Mouse (Mus musculus): Measurements from ENCODE around the gene Emd. TPM values are rescaled to one million over a fixed set of nuclear protein-coding genes. Genes with fewer than 3 reads are reported as not detected.
"Not testable (repeated sequence)": the region's sequence is repeated elsewhere in the genome, so short reads cannot be mapped to it uniquely, and the experiment has no call there.

Gene Emd
- polyA plus RNA-seq (2014; fragmentation: Nextera tagmentation; extraction: Ambion mirVana): 22.6 and 27.4 TPM in 2 replicates

DNA sequence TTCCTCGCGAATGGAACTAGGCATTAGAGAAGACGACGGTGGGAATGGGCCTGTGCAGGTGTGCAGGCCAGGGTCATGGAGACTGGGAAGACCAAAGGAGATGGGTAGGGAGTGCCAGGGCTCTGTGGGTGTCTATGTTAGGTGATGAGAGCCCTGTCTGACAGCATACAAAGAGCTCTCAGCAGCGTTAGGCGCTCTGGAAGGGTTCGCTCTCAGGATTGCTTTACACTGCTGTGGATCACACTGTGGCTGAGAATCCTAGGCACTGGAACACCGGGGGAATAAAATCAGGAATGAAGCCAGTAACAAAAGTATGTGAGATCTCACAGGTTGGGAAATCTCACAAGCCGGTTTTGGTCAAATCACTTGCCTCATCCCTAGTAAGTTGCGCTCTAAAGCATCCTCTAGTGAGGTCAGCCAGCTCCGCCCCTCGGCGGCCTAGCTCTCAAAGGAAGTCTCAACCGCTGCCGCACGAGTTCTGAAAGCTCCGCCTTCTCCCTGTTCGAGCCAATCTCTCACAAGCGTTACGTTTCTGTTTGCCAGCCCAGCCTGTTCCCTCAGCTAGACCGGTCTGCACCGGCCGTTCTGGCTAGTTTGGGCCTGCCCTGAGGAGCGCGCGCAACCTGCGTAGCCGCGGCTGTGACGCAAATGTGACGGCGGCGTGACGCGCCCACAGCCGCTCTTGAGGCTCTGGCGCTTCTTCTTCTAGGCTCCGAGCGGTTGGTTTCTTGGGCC, at the start of gene Emd:
TSS of gene Emd (plus strand) at position 535 of the 735 bp plus-strand sequence.
- Histone ChIP-seq H3K4me1 (replicated peaks; ENCODE audit: control insufficient read depth, insufficient read depth, low read length) (no peaks in the 10 kb centered on the region), H3K36me3 (ENCODE audit: control insufficient read depth, insufficient read depth, low read length) (no peaks in the 10 kb centered on the region), H3K4me3 (ENCODE audit: low read depth, low read length) (peak within 1 kb of the TSS; percentile 55), H3K9me3 (ENCODE audit: control insufficient read depth, low read length) (no peaks in the 10 kb centered on the region), H3K9ac (ENCODE audit: low read depth, low read length) (peak within 1 kb of the TSS; percentile 64), H3K27me3 (ENCODE audit: control insufficient read depth, insufficient read depth, low read length) (no peaks in the 10 kb centered on the region), H3K27ac (ENCODE audit: low read depth, low read length) (peak within 1 kb of the TSS; percentile 82), H3K4me2 (replicated peaks; ENCODE audit: low read depth, low read length) (peak within 1 kb of the TSS; percentile 60)
- peak; percentile 98 for ATAC-seq (ENCODE audit: low FRiP score)
- peak; percentile 86 for DNase-seq (ENCODE audit: low spot score)
- WGBS: 24% methylated on average over 38 of the region's 39 CpGs

GRCm38 (mm10) chrX:74218496-74218895, 36.0 kb upstream of the Emd start:
- H3K9ac ChIP-seq (ENCODE audit: low read depth, low read length): no peak overlapping the region
- ATAC-seq (ENCODE audit: low FRiP score) (no peak), DNase-seq (ENCODE audit: low spot score) (no peak)
- no peaks in the 10 kb centered on the region for H3K27me3 ChIP-seq (ENCODE audit: control insufficient read depth, insufficient read depth, low read length)
- no peaks in the 10 kb centered on the region for H3K9me3 ChIP-seq (ENCODE audit: control insufficient read depth, low read length)
- no peak overlapping the region for H3K4me2 ChIP-seq (replicated peaks; ENCODE audit: low read depth, low read length)
- H3K36me3 ChIP-seq (ENCODE audit: control insufficient read depth, insufficient read depth, low read length): no peaks in the 10 kb centered on the region
- 95% methylated on average over 4 of the region's 4 CpGs for WGBS
- H3K27ac ChIP-seq (ENCODE audit: low read depth, low read length): no peak overlapping the region
- no peak overlapping the region for H3K4me3 ChIP-seq (ENCODE audit: low read depth, low read length)
- H3K4me1 ChIP-seq (replicated peaks; ENCODE audit: control insufficient read depth, insufficient read depth, low read length): no peaks in the 10 kb centered on the region

DNA sequence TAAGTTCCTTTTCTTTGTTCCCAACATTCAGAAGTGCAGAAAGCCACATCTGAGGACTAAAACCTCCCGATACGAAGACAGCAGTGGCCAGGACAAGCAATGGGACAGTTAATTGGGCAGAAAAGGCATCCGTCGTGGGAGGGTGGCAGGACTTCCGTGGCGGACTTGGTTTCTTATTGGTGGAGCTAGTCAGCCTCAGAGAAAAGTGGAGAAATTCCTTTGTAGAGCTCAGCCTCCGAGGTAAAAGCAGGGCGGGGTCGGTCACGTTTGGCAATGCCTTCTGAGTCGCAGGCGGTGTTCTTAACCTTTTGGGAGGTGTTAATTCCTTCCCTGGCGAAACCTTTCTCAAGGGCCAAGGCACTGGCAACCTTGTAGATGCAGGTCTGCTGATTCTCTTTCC, 35.0 kb upstream of the Emd start:
- Histone ChIP-seq H3K36me3 (ENCODE audit: control insufficient read depth, insufficient read depth, low read length) (no peaks in the 10 kb centered on the region), H3K27ac (ENCODE audit: low read depth, low read length) (no peak overlapping the region), H3K27me3 (ENCODE audit: control insufficient read depth, insufficient read depth, low read length) (no peaks in the 10 kb centered on the region), H3K9me3 (ENCODE audit: control insufficient read depth, low read length) (no peaks in the 10 kb centered on the region), H3K4me3 (ENCODE audit: low read depth, low read length) (no peak overlapping the region), H3K9ac (ENCODE audit: low read depth, low read length) (no peak overlapping the region), H3K4me2 (replicated peaks; ENCODE audit: low read depth, low read length) (no peak overlapping the region), H3K4me1 (replicated peaks; ENCODE audit: control insufficient read depth, insufficient read depth, low read length) (no peaks in the 10 kb centered on the region)
- WGBS: 57% methylated on average over 13 of the region's 13 CpGs
- no peak for ATAC-seq (ENCODE audit: low FRiP score)
- no peak for DNase-seq (ENCODE audit: low spot score)

GRCm38 (mm10) chrX:74220099-74220498, 34.4 kb upstream of the Emd start:
- not testable (repeated sequence) for H3K9me3 ChIP-seq (ENCODE audit: control insufficient read depth, low read length); H3K27me3 ChIP-seq (ENCODE audit: control insufficient read depth, insufficient read depth, low read length); H3K4me2 ChIP-seq (replicated peaks; ENCODE audit: low read depth, low read length); ATAC-seq (ENCODE audit: low FRiP score); H3K4me1 ChIP-seq (replicated peaks; ENCODE audit: control insufficient read depth, insufficient read depth, low read length); H3K4me3 ChIP-seq (ENCODE audit: low read depth, low read length); H3K36me3 ChIP-seq (ENCODE audit: control insufficient read depth, insufficient read depth, low read length); H3K9ac ChIP-seq (ENCODE audit: low read depth, low read length); H3K27ac ChIP-seq (ENCODE audit: low read depth, low read length); DNase-seq (ENCODE audit: low spot score)
- 36% methylated on average over 1 of the region's 1 CpGs for WGBS

DNA sequence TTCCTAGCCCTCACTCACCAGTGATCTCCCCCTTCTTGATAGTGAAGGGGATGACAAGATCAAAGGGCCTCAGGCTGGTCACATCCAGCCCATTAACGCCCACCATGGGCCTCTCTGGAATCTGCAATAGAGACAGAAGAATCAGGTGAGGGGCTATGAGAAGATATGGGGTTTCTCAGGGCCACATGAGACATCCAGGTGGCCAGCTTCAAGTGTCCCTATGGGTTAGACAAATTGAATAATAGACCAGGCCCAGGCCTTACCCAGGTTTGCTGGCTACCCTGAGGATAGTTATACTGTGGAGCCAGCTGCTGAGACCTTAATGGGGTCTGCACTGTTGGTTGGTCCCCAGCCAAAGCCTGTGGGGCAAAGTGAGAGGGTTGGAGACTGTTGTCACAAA, 24.4 kb upstream of the Emd start:
- H3K9ac ChIP-seq (ENCODE audit: low read depth, low read length): no peak overlapping the region
- WGBS: 88% methylated on average over 1 of the region's 1 CpGs
- H3K4me3 ChIP-seq (ENCODE audit: low read depth, low read length): no peak overlapping the region
- H3K4me2 ChIP-seq (replicated peaks; ENCODE audit: low read depth, low read length): no peak overlapping the region
- ATAC-seq (ENCODE audit: low FRiP score) (no peak), DNase-seq (ENCODE audit: low spot score) (no peak)
- no peaks in the 10 kb centered on the region for H3K27me3 ChIP-seq (ENCODE audit: control insufficient read depth, insufficient read depth, low read length)
- H3K4me1 ChIP-seq (replicated peaks; ENCODE audit: control insufficient read depth, insufficient read depth, low read length): no peaks in the 10 kb centered on the region
- H3K36me3 ChIP-seq (ENCODE audit: control insufficient read depth, insufficient read depth, low read length): peaks cover 6% of the 10 kb centered on the region
- no peak overlapping the region for H3K27ac ChIP-seq (ENCODE audit: low read depth, low read length)
- H3K9me3 ChIP-seq (ENCODE audit: control insufficient read depth, low read length): no peaks in the 10 kb centered on the region

DNA sequence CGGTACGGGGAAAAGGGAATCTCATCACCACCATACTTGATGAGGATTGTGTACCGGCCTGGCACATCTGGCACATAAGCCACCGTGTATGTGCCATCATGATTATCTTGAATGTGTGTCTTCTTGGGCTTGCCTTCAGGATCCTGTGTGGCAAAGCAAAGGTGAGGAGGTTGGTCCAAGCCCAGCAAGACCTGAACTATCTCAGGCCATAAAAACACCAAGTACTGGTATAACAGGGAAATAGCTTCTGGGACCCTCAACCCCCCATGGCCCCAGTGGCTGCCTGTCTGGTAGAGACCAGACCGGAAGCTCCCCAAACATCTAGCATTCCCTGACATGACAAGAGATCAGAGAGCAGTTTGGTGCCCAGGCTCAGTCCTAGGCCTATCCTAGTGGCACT, 21.3 kb upstream of the Emd start:
- H3K4me1 ChIP-seq (replicated peaks; ENCODE audit: control insufficient read depth, insufficient read depth, low read length): no peaks in the 10 kb centered on the region
- ATAC-seq (ENCODE audit: low FRiP score): no peak
- WGBS: 93% methylated on average over 5 of the region's 5 CpGs
- no peak overlapping the region for H3K4me3 ChIP-seq (ENCODE audit: low read depth, low read length)
- DNase-seq (ENCODE audit: low spot score): no peak
- no peaks in the 10 kb centered on the region for H3K9me3 ChIP-seq (ENCODE audit: control insufficient read depth, low read length)
- peaks cover 7% of the 10 kb centered on the region for H3K36me3 ChIP-seq (ENCODE audit: control insufficient read depth, insufficient read depth, low read length)
- H3K27ac ChIP-seq (ENCODE audit: low read depth, low read length): no peak overlapping the region
- no peak overlapping the region for H3K4me2 ChIP-seq (replicated peaks; ENCODE audit: low read depth, low read length)
- H3K9ac ChIP-seq (ENCODE audit: low read depth, low read length): no peak overlapping the region
- H3K27me3 ChIP-seq (ENCODE audit: control insufficient read depth, insufficient read depth, low read length): no peaks in the 10 kb centered on the region

- Histone ChIP-seq H3K9me3 (ENCODE audit: control insufficient read depth, low read length) (no peaks in the 10 kb centered on the region), H3K4me1 (replicated peaks; ENCODE audit: control insufficient read depth, insufficient read depth, low read length) (no peaks in the 10 kb centered on the region), H3K9ac (ENCODE audit: low read depth, low read length) (no peak overlapping the region), H3K27me3 (ENCODE audit: control insufficient read depth, insufficient read depth, low read length) (no peaks in the 10 kb centered on the region), H3K36me3 (ENCODE audit: control insufficient read depth, insufficient read depth, low read length) (peaks cover 11% of the 10 kb centered on the region; the same call in 1 of the 2 replicates), H3K4me2 (replicated peaks; ENCODE audit: low read depth, low read length) (no peak overlapping the region), H3K27ac (ENCODE audit: low read depth, low read length) (no peak overlapping the region), H3K4me3 (ENCODE audit: low read depth, low read length) (no peak overlapping the region)
- DNase-seq (ENCODE audit: low spot score) (no peak), ATAC-seq (ENCODE audit: low FRiP score) (no peak)
- WGBS: 94% methylated on average over 4 of the region's 4 CpGs
These were observed 14.2 kb upstream of the Emd start for GRCm38 (mm10) chrX:74240332-74240731.

DNA sequence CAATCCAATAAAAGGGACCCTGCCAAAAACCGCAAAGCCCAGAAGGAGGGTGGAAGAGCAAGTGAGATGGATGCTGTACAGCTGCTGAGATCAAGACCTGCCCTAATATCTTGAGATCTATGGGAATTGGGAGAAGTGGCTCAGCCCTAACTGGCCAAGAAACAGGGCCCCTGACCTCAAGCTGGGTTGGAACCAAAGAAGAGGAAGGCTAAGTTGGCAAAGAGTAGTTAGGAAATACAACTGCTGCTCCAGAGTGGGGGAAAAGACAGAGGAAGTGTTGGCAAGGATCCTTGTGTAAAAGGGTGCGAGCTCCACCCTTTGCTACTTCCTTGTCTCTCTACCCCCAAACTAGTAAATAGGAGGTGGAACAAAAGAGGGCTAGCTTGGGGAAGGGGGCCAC, 11.1 kb upstream of the Emd start:
- Histone ChIP-seq H3K4me3 (ENCODE audit: low read depth, low read length) (peak overlapping the region; percentile 57), H3K4me1 (replicated peaks; ENCODE audit: control insufficient read depth, insufficient read depth, low read length) (no peaks in the 10 kb centered on the region), H3K9ac (ENCODE audit: low read depth, low read length) (no peak overlapping the region), H3K4me2 (replicated peaks; ENCODE audit: low read depth, low read length) (peak overlapping the region; percentile 49; the same call in 1 of the 2 replicates), H3K36me3 (ENCODE audit: control insufficient read depth, insufficient read depth, low read length) (peaks cover 9% of the 10 kb centered on the region; the same call in 1 of the 2 replicates), H3K27ac (ENCODE audit: low read depth, low read length) (no peak overlapping the region), H3K9me3 (ENCODE audit: control insufficient read depth, low read length) (no peaks in the 10 kb centered on the region), H3K27me3 (ENCODE audit: control insufficient read depth, insufficient read depth, low read length) (no peaks in the 10 kb centered on the region)
- 92% methylated on average over 2 of the region's 2 CpGs for WGBS
- no peak for DNase-seq (ENCODE audit: low spot score)
- no peak for ATAC-seq (ENCODE audit: low FRiP score)

DNA sequence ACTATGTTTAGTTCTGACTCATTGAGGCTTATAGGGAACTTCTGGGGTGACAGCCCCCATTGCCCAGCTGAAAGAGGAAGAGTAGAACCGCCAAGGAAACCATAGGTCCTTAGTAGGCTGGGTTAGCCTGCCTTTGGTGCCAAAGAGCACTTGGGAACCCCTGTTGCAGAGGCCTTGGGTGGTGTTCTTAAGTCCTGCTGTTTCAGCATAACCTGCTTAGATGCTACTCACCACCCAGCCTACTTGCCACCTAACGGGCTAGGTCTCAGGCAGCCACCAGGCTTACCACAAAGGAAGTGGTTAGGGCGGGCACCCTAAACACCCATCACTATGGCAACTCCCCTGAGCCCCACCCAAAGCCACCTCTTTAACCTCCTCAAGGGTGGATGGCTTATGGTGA, 10.7 kb upstream of the Emd start:
- no peak for DNase-seq (ENCODE audit: low spot score)
- WGBS: 72% methylated on average over 3 of the region's 3 CpGs
- H3K4me1 ChIP-seq (replicated peaks; ENCODE audit: control insufficient read depth, insufficient read depth, low read length): no peaks in the 10 kb centered on the region
- no peaks in the 10 kb centered on the region for H3K27me3 ChIP-seq (ENCODE audit: control insufficient read depth, insufficient read depth, low read length)
- ATAC-seq (ENCODE audit: low FRiP score): no peak
- H3K27ac ChIP-seq (ENCODE audit: low read depth, low read length): no peak overlapping the region
- no peaks in the 10 kb centered on the region for H3K9me3 ChIP-seq (ENCODE audit: control insufficient read depth, low read length)
- peak overlapping the region; percentile 57 for H3K4me3 ChIP-seq (ENCODE audit: low read depth, low read length)
- peaks cover 9% of the 10 kb centered on the region; the same call in 1 of the 2 replicates for H3K36me3 ChIP-seq (ENCODE audit: control insufficient read depth, insufficient read depth, low read length)
- peak overlapping the region; percentile 49 for H3K4me2 ChIP-seq (replicated peaks; ENCODE audit: low read depth, low read length)
- peak overlapping the region; percentile 40 for H3K9ac ChIP-seq (ENCODE audit: low read depth, low read length)

All from hindbrain, embryonic 11.5 days (tissue).